Mouse (Mus musculus): Measurements from ENCODE around the gene Uhmk1. TPM values are rescaled to one million over a fixed set of nuclear protein-coding genes. Genes with fewer than 3 reads are reported as not detected.

The Uhmk1 gene
- total and polyA plus RNA-seq, 2 experiments: 7.5 to 25.4 TPM

- peaks cover 44% of the 10 kb centered on the region for H3K36me3 ChIP-seq (ENCODE audit: control insufficient read depth, insufficient read depth, low read length)
- no peaks in the 10 kb centered on the region for H3K4me1 ChIP-seq (ENCODE audit: control insufficient read depth, insufficient read depth, low read length)
Measured at GRCm38 (mm10) chr1:170153986-170154385, 61.2 kb downstream of the Uhmk1 start.

GRCm38 (mm10) chr1:170152552-170152951 is 62.6 kb downstream of the Uhmk1 start:
- peaks cover 43% of the 10 kb centered on the region for H3K36me3 ChIP-seq (ENCODE audit: control insufficient read depth, insufficient read depth, low read length)
- no peak for TF ChIP-seq CTCF (IDR thresholded peaks at IDR 0.05; ENCODE audit: low read depth, low read length)
- no peak for TF ChIP-seq POLR2A (IDR thresholded peaks at IDR 0.05; ENCODE audit: extremely low read depth, insufficient read depth, low read length)
- DNase-seq (ENCODE audit: extremely low read depth, low read depth, low spot score): no peak
- WGBS: 90% methylated on average over 2 of the region's 2 CpGs
- no peak overlapping the region for H3K9ac ChIP-seq (ENCODE audit: low read depth, low read length)
- no peaks in the 10 kb centered on the region for H3K4me1 ChIP-seq (ENCODE audit: control insufficient read depth, insufficient read depth, low read length)
- H3K27ac ChIP-seq (replicated peaks; ENCODE audit: insufficient read depth, low read depth, low read length): no peak overlapping the region
- H3K79me2 ChIP-seq (ENCODE audit: control insufficient read depth, insufficient read depth, low read length): no peaks in the 10 kb centered on the region; the same call in 1 of the 2 replicates
- H3K4me3 ChIP-seq (ENCODE audit: insufficient read depth, low read depth, low read length): no peak overlapping the region
- H3K27me3 ChIP-seq (ENCODE audit: control insufficient read depth, insufficient read depth, low read length): no peaks in the 10 kb centered on the region

More at GRCm38 (mm10) chr1:170153986-170154385, 61.2 kb downstream of the Uhmk1 start:
- WGBS: 91% methylated on average over 8 of the region's 8 CpGs
- Histone ChIP-seq H3K4me3 (ENCODE audit: insufficient read depth, low read depth, low read length) (no peak overlapping the region), H3K27ac (replicated peaks; ENCODE audit: insufficient read depth, low read depth, low read length) (no peak overlapping the region), H3K27me3 (ENCODE audit: control insufficient read depth, insufficient read depth, low read length) (no peaks in the 10 kb centered on the region), H3K9ac (ENCODE audit: low read depth, low read length) (no peak overlapping the region), H3K79me2 (ENCODE audit: control insufficient read depth, insufficient read depth, low read length) (no peaks in the 10 kb centered on the region; the same call in 1 of the 2 replicates)
- DNase-seq (ENCODE audit: extremely low read depth, low read depth, low spot score): no peak
- TF ChIP-seq CTCF (IDR thresholded peaks at IDR 0.05; ENCODE audit: low read depth, low read length) (no peak), POLR2A (IDR thresholded peaks at IDR 0.05; ENCODE audit: extremely low read depth, insufficient read depth, low read length) (no peak)

GRCm38 (mm10) chr1:170150870-170151269 is 64.3 kb downstream of the Uhmk1 start:
- TF ChIP-seq CTCF (IDR thresholded peaks at IDR 0.05; ENCODE audit: low read depth, low read length) (no peak), POLR2A (IDR thresholded peaks at IDR 0.05; ENCODE audit: extremely low read depth, insufficient read depth, low read length) (no peak)
- 63% methylated on average over 6 of the region's 6 CpGs for WGBS
- peaks cover 46% of the 10 kb centered on the region for H3K36me3 ChIP-seq (ENCODE audit: control insufficient read depth, insufficient read depth, low read length)
- H3K9ac ChIP-seq (ENCODE audit: low read depth, low read length): no peak overlapping the region
- H3K79me2 ChIP-seq (ENCODE audit: control insufficient read depth, insufficient read depth, low read length): no peaks in the 10 kb centered on the region; the same call in 1 of the 2 replicates
- H3K4me1 ChIP-seq (ENCODE audit: control insufficient read depth, insufficient read depth, low read length): no peaks in the 10 kb centered on the region
- DNase-seq (ENCODE audit: extremely low read depth, low read depth, low spot score): no peak
- H3K27ac ChIP-seq (replicated peaks; ENCODE audit: insufficient read depth, low read depth, low read length): no peak overlapping the region
- H3K4me3 ChIP-seq (ENCODE audit: insufficient read depth, low read depth, low read length): no peak overlapping the region
- H3K27me3 ChIP-seq (ENCODE audit: control insufficient read depth, insufficient read depth, low read length): no peaks in the 10 kb centered on the region

GRCm38 (mm10) chr1:170149756-170150155 is 65.4 kb downstream of the Uhmk1 start:
- Histone ChIP-seq H3K79me2 (ENCODE audit: control insufficient read depth, insufficient read depth, low read length) (no peaks in the 10 kb centered on the region; the same call in 1 of the 2 replicates), H3K27ac (replicated peaks; ENCODE audit: insufficient read depth, low read depth, low read length) (no peak overlapping the region)
- WGBS: 89% methylated on average over 4 of the region's 4 CpGs

GRCm38 (mm10) chr1:170148536-170148935 is 66.7 kb downstream of the Uhmk1 start:
- Histone ChIP-seq H3K9ac (ENCODE audit: low read depth, low read length) (no peak overlapping the region), H3K4me3 (ENCODE audit: insufficient read depth, low read depth, low read length) (no peak overlapping the region), H3K4me1 (ENCODE audit: control insufficient read depth, insufficient read depth, low read length) (no peaks in the 10 kb centered on the region), H3K36me3 (ENCODE audit: control insufficient read depth, insufficient read depth, low read length) (peaks cover 46% of the 10 kb centered on the region), H3K27me3 (ENCODE audit: control insufficient read depth, insufficient read depth, low read length) (no peaks in the 10 kb centered on the region), H3K27ac (replicated peaks; ENCODE audit: insufficient read depth, low read depth, low read length) (no peak overlapping the region), H3K79me2 (ENCODE audit: control insufficient read depth, insufficient read depth, low read length) (no peaks in the 10 kb centered on the region)
- 81% methylated on average over 6 of the region's 6 CpGs for WGBS
- DNase-seq (ENCODE audit: extremely low read depth, low read depth, low spot score): no peak
- TF ChIP-seq POLR2A (IDR thresholded peaks at IDR 0.05; ENCODE audit: extremely low read depth, insufficient read depth, low read length) (no peak), CTCF (IDR thresholded peaks at IDR 0.05; ENCODE audit: low read depth, low read length) (no peak)

More at GRCm38 (mm10) chr1:170149756-170150155, 65.4 kb downstream of the Uhmk1 start:
- DNase-seq (ENCODE audit: extremely low read depth, low read depth, low spot score): no peak
- no peak overlapping the region for H3K9ac ChIP-seq (ENCODE audit: low read depth, low read length)
- no peak for TF ChIP-seq CTCF (IDR thresholded peaks at IDR 0.05; ENCODE audit: low read depth, low read length)
- TF ChIP-seq POLR2A (IDR thresholded peaks at IDR 0.05; ENCODE audit: extremely low read depth, insufficient read depth, low read length): no peak
- no peaks in the 10 kb centered on the region for H3K27me3 ChIP-seq (ENCODE audit: control insufficient read depth, insufficient read depth, low read length)
- H3K4me1 ChIP-seq (ENCODE audit: control insufficient read depth, insufficient read depth, low read length): no peaks in the 10 kb centered on the region
- peaks cover 45% of the 10 kb centered on the region for H3K36me3 ChIP-seq (ENCODE audit: control insufficient read depth, insufficient read depth, low read length)
- no peak overlapping the region for H3K4me3 ChIP-seq (ENCODE audit: insufficient read depth, low read depth, low read length)

GRCm38 (mm10) chr1:170147651-170148448 is 67.3 kb downstream of the Uhmk1 start:
- no peak overlapping the region for H3K9ac ChIP-seq (ENCODE audit: low read depth, low read length)
- no peaks in the 10 kb centered on the region for H3K27me3 ChIP-seq (ENCODE audit: control insufficient read depth, insufficient read depth, low read length)
- peaks cover 2% of the 10 kb centered on the region; the same call in 1 of the 2 replicates for H3K4me1 ChIP-seq (ENCODE audit: control insufficient read depth, insufficient read depth, low read length)
- H3K27ac ChIP-seq (replicated peaks; ENCODE audit: insufficient read depth, low read depth, low read length): no peak overlapping the region
- H3K36me3 ChIP-seq (ENCODE audit: control insufficient read depth, insufficient read depth, low read length): peaks cover 52% of the 10 kb centered on the region
- no peak overlapping the region for H3K4me3 ChIP-seq (ENCODE audit: insufficient read depth, low read depth, low read length)
- H3K79me2 ChIP-seq (ENCODE audit: control insufficient read depth, insufficient read depth, low read length): no peaks in the 10 kb centered on the region
- WGBS: 91% methylated on average over 9 of the region's 9 CpGs
- no peak for DNase-seq (ENCODE audit: extremely low read depth, low read depth, low spot score)
- TF ChIP-seq POLR2A (IDR thresholded peaks at IDR 0.05; ENCODE audit: extremely low read depth, insufficient read depth, low read length) (no peak), CTCF (IDR thresholded peaks at IDR 0.05; ENCODE audit: low read depth, low read length) (no peak)

Measured in liver, adult 2 months (tissue).